Mouse (Mus musculus): ENCODE data around the gene Rab1b.

GRCm38 (mm10) chr19:5060365-5061330 lies 46.2 kb downstream of the Rab1b start:
- TF ChIP-seq CTCF (IDR thresholded peaks at IDR 0.05; ENCODE audit: low read depth) (no peak), EP300 (IDR thresholded peaks at IDR 0.05; ENCODE audit: low read depth) (no peak)

All from liver, postnatal 0 days (tissue).